Mouse (Mus musculus): ENCODE data around the gene Chst11.

GRCm38 (mm10) chr10:83184480-83185069 lies 199.3 kb downstream of the Chst11 start:
- TF ChIP-seq CTCF (IDR thresholded peaks at IDR 0.05; ENCODE audit: insufficient read depth, low read depth, low read length) (no peak), POLR2A (IDR thresholded peaks at IDR 0.05; ENCODE audit: insufficient read depth, low read depth, low read length) (no peak)
